Mouse (Mus musculus): ENCODE data around the gene Ehmt2.

DNA sequence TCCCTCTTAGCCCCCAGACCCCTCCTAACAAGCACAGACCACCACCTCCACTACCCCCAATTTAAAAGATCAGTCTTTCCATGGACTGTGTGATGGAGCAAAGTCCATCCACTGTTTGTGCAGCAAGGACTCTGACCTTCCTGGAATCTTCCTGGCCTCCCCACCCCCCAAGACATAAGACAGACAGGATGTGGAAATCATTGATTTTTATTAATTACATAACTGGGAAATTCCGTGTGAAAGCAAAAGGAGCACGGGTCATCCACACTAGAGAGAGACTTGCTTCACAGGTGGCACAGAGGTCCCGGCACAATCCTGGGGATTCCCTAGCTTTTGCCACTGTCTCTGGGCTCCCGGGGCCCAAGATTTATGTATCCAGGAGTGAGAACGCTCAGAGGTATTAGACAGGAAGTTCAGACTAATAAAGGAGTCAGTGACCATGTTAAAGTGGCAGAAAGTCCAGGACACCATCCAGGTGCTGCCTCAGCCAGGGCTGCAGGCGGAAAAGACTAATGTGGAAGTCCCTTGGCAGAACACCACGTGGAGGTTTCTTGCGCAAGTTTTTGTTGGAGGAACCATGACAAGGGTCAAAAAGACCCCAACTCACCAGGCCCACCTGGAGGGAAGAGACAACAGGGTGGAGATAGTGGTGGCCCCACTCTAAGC, 35.7 kb upstream of the Ehmt2 start, which contains the start of gene Cfb:
- no peak for TF ChIP-seq CTCF (IDR thresholded peaks at IDR 0.05; ENCODE audit: insufficient read depth, low read depth, low read length)
- no peak for TF ChIP-seq POLR2A (IDR thresholded peaks at IDR 0.05; ENCODE audit: insufficient read depth, low read depth, low read length)
